Mouse (Mus musculus) ES-E14 (cell line): ENCODE results near the gene Asic3. TPM values are rescaled to one million over a fixed set of nuclear protein-coding genes. Genes with fewer than 3 reads are reported as not detected.
A peak's percentile ranks its signal among the peaks of the same experiment; 100 is the strongest.

Experiments
- DNase-seq: peaks from one replicate; pipeline ENCODE4 v3.0.0-alpha.2; 2013; ENCODE audit warnings: low read depth, low spot score
- H3K27ac ChIP-seq: 2 replicates; pipeline ENCODE4 v1.5.1; 2012; ENCODE audit warnings: low read depth, mild to moderate bottlenecking, low read length, moderate library complexity, mixed read lengths; ENCODE audit not compliant: poor library complexity, insufficient read depth, severe bottlenecking
- H3K36me3 ChIP-seq: 2 replicates; pipeline ENCODE4 v1.6.1; 2012; ENCODE audit warnings: mild to moderate bottlenecking, low read length, moderate library complexity, mixed read lengths; ENCODE audit not compliant: control insufficient read depth, poor library complexity, insufficient read depth, severe bottlenecking
- H3K4me1 ChIP-seq, 2 experiments: fragments of 150-350 bp in 1 of 2; sonication (generic) in 1 of 2; 2 replicates each; pipeline ENCODE4 v1.6.1; 2012; ENCODE audit warnings: low read length in 2 of 2, mild to moderate bottlenecking in 1 of 2, mixed read lengths in 1 of 2; ENCODE audit not compliant: control insufficient read depth in 2 of 2, insufficient read depth in 2 of 2, poor library complexity in 1 of 2
- H3K4me3 ChIP-seq, 2 experiments: fragments of 150-350 bp in 1 of 2; sonication (generic) in 1 of 2; 2 replicates each; pipeline ENCODE4 v1.5.1; 2012; ENCODE audit warnings: low read length in 2 of 2, low read depth in 1 of 2, mild to moderate bottlenecking in 1 of 2, mixed read lengths in 1 of 2; ENCODE audit not compliant: insufficient read depth in 1 of 2, poor library complexity in 1 of 2, severe bottlenecking in 1 of 2
- H3K9ac ChIP-seq: 2 replicates; pipeline ENCODE4 v1.6.1; 2012; ENCODE audit warnings: low read depth, mild to moderate bottlenecking, low read length, mixed read lengths; ENCODE audit not compliant: poor library complexity, insufficient read depth, severe bottlenecking
- H3K9me3 ChIP-seq: fragments of 150-350 bp; sonication (generic); 2 replicates; pipeline ENCODE4 v1.6.1; 2012; ENCODE audit warnings: low read depth, mild to moderate bottlenecking, low read length; ENCODE audit not compliant: control insufficient read depth, insufficient read depth
- CHD2 ChIP-seq: IDR thresholded peaks from 2 replicates; pipeline ENCODE4 v1.6.1; 2014; ENCODE audit warnings: mild to moderate bottlenecking, low read depth, low read length, inconsistent platforms
- HCFC1 ChIP-seq: IDR thresholded peaks from 2 replicates; pipeline ENCODE4 v1.6.1; 2012; ENCODE audit warnings: low read length, inconsistent platforms, borderline replicate concordance; ENCODE audit not compliant: insufficient read depth
- MAFK ChIP-seq: IDR thresholded peaks from 2 replicates; pipeline ENCODE4 v1.6.1; 2014; ENCODE audit warnings: mild to moderate bottlenecking, low read depth, low read length, inconsistent platforms; ENCODE audit not compliant: insufficient read depth
- ZC3H11A ChIP-seq: IDR thresholded peaks from 2 replicates; pipeline ENCODE4 v1.6.1; 2012; ENCODE audit warnings: low read depth, mild to moderate bottlenecking, inconsistent platforms, low read length, borderline replicate concordance
- ZNF384 ChIP-seq: IDR thresholded peaks from 2 replicates; pipeline ENCODE4 v1.6.1; 2012; ENCODE audit warnings: low read depth, low read length, inconsistent platforms
- in situ Hi-C, 2 experiments: fragments of 600-800 bp; cut with MboI; formaldehyde crosslinking; loops; one replicate each; pipeline ENCODE4 v1.15.1; 2025; ENCODE audit warnings: low sequenced_read_pairs in 2 of 2, inconsistent platforms in 1 of 2; ENCODE audit not compliant: unreplicated experiment in 2 of 2
- total RNA-seq: library from RNA; depleted of rRNA; stranded (reverse); fragments of 300-350 nt; gene quantifications from 2 replicates; pipeline ENCODE4 v1.2.3, GENCODE M21; 2012

Gene Asic3
- total RNA-seq, 1 experiment = 0.40 TPM

DNA sequence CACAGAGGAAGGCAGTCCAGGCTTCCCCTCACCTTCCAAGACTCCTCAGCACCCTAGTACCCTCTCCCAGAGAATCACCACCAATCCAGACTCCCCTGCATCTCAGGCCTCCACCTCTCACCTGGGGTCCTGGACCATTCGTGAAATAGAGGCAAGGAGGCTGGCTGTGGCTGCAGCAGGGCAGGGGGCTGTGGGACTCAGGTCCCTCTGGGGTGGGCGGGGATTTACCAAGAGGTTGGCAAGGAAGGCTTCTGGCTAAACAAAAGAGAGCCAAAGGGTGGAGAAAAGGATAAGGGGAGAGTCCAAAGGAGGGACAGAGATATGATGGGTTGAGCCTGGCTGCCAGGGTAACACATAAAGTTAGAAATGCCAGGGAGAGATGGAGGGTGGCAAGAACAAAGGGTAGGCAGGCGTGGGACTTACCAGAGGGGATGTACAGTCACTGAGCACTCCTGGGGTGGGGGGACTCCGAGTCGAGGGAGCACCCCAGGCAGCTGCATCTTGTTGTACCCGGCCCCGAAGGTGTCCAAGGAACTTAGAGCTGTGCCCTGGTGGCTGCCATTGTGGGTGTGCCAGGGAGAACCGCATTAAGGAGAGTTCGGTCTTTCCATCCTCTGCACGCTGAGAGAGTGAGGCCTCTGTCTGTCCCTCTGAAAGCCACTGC, 27.2 kb upstream of the Asic3 start:
- H3K4me1 ChIP-seq = peaks cover 2 to 10% of the 10 kb centered on the region in 2 experiments; a peak in 1 of 4 replicates
- H3K36me3 ChIP-seq = no peaks in the 10 kb centered on the region
- no peak for DNase-seq
- no peak overlapping the region for H3K4me3 ChIP-seq
- TF ChIP-seq HCFC1 (no peak), ZC3H11A (no peak), CHD2 (no peak), ZNF384 (no peak), MAFK (no peak)
- H3K9ac ChIP-seq = no peak overlapping the region
- in situ Hi-C loops = no loop called here
- H3K27ac ChIP-seq = no peak overlapping the region
- H3K9me3 ChIP-seq = no peaks in the 10 kb centered on the region

DNA sequence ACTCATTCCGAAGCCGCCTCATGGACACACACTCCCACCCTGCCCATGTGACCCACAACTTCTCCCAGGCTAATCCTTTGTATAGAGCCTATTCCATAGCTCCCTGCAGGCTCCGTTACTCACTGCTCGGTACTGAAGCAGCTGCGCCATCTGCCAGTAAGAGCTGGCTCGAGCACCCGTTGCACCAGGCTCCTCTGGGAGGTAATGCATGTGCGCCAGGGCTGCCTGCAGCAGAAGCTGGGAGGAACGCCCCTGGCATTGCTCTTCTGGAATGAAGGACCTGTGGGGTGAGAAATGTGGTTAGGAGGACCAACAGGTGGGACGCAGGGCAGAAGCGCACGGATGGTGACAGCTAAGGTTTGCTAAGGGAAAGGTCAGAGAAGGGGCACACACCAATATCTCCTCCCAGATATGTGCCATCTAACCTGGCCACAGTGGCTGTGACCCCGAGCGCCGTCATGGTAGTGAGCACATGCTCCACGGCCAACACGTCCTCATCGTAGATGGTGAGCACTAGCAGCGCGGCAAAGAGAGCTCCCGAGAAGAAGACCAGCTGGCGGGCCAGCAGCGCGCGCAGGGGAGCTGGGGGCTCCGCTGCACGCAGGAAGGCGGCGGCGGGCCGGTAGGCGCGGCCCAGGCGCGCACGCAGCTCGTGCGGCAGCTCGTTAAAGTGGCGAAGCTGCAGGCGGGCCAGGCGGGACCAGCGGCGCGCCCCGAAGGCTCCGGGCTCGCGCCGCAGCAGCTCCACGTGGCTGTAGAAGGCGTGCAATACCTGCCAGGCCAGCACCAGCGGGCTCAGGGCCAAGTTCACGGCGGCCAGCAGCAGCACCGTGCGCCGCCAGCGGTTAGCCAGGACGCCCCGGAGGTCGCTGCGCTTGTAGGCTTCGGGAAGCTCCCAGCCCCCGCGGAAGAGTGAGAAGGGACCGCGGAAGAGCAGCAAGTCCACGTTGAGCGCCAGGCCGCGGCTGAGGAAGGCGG, 25.6 kb upstream of the Asic3 start:
- peaks cover 2 to 10% of the 10 kb centered on the region in 2 experiments; a peak in 1 of 4 replicates for H3K4me1 ChIP-seq
- H3K9ac ChIP-seq = peak overlapping the region; percentile 60
- no peak for DNase-seq
- in situ Hi-C loops = no loop called here
- TF ChIP-seq MAFK (no peak), CHD2 (no peak), ZC3H11A (no peak), HCFC1 (peak; percentile 23; the same call in 1 of the 2 replicates)
- peak overlapping the region; percentile 57 to 66 for H3K4me3 ChIP-seq
- H3K27ac ChIP-seq = no peak overlapping the region
- no peaks in the 10 kb centered on the region for H3K9me3 ChIP-seq
- H3K36me3 ChIP-seq = no peaks in the 10 kb centered on the region

DNA sequence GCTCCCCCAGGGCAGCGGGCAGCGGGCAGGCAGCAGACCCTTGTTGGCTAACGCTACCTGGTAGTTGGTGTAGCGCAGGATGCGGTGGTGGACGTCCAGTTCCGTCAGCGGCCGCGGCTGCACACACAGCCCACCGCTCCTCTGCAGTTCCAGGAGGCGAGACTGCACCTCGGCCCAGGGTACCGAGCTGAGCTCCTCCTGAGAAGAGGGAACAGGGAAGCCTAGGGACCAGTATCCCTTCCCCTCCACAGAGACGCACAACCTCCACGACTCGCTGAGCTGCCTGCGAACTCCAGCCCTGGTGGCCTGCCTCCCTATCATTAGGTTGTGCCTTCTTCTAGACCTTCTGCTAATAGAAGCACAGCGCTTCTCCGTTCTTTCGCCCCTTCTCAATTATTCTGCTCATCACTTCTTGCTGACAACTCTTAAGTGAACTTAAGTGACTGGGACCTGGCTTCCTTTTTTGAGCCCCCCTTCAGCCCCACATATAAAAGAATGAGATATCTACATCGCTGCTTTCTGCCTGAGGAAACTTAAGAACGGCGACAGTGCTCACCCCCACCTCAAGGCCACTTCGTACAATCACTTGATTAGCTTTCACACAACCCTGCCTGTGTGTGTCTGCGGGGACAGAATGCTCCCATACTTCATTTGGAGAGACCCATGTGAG, 24.8 kb upstream of the Asic3 start:
- in situ Hi-C loops = no loop called here
- Histone ChIP-seq H3K9ac (peak overlapping the region; percentile 60), H3K9me3 (no peaks in the 10 kb centered on the region), H3K4me3 (peak overlapping the region; percentile 57 to 66), H3K27ac (no peak overlapping the region), H3K4me1 (peaks cover 2 to 10% of the 10 kb centered on the region in 2 experiments; a peak in 1 of 4 replicates), H3K36me3 (no peaks in the 10 kb centered on the region)
- TF ChIP-seq ZNF384 (no peak), ZC3H11A (no peak), CHD2 (no peak), MAFK (no peak), HCFC1 (no peak)
- no peak for DNase-seq

DNA sequence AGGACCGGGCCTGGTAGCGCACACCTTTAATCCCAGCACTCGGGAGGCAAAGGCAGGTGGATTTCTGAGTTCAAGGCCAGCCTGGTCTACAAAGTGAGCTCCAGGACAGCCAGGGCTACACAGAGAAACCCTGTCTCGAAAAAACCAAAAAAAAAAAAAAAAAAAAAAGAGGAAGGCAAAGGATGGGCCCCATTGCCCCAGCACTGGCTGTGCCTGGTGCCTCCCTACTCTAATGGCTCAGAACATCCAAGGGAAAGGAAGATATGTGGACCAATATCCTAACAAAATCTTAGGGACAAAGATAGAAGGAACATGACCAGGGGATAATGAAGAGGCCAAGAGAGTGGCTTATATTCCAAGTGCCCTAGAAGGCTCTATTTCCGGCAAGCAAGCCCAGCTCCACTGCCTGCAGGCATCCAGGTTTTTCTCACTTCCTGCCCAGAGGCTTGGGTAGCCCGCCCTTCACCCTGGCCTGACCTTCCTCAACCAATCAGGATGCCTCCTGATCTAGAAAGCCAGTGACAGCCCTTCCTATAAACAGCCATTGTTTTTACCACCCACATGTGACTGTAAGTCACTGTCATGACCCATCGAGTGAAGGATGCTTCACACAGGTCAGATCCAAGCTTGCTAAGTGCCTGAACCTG, 24.1 kb upstream of the Asic3 start:
- Histone ChIP-seq H3K4me3 (peak overlapping the region in 1 of 2 experiments; percentile 14; a peak in 1 of 4 replicates), H3K9me3 (no peaks in the 10 kb centered on the region), H3K36me3 (no peaks in the 10 kb centered on the region), H3K27ac (0 out of 2 replicates have a peak overlapping the region, but pooled peaks have one; percentile 34), H3K9ac (no peak overlapping the region; the same call in 1 of the 2 replicates), H3K4me1 (peaks cover 4 to 14% of the 10 kb centered on the region in 2 experiments; a peak in 2 of 4 replicates)
- TF ChIP-seq ZNF384 (no peak), HCFC1 (no peak), CHD2 (no peak), MAFK (no peak), ZC3H11A (no peak)
- in situ Hi-C loops = no loop called here
- DNase-seq = no peak
